Mouse (Mus musculus) frontal cortex, postnatal 36 days (tissue): Measurements from ENCODE around the gene Fut2.

Experiments used
- DNase-seq, 2 experiments: peaks; one replicate each; pipeline ENCODE4 v3.0.0; 2022; ENCODE audit warnings: low spot score in 2 of 2

Gene Fut2

DNA sequence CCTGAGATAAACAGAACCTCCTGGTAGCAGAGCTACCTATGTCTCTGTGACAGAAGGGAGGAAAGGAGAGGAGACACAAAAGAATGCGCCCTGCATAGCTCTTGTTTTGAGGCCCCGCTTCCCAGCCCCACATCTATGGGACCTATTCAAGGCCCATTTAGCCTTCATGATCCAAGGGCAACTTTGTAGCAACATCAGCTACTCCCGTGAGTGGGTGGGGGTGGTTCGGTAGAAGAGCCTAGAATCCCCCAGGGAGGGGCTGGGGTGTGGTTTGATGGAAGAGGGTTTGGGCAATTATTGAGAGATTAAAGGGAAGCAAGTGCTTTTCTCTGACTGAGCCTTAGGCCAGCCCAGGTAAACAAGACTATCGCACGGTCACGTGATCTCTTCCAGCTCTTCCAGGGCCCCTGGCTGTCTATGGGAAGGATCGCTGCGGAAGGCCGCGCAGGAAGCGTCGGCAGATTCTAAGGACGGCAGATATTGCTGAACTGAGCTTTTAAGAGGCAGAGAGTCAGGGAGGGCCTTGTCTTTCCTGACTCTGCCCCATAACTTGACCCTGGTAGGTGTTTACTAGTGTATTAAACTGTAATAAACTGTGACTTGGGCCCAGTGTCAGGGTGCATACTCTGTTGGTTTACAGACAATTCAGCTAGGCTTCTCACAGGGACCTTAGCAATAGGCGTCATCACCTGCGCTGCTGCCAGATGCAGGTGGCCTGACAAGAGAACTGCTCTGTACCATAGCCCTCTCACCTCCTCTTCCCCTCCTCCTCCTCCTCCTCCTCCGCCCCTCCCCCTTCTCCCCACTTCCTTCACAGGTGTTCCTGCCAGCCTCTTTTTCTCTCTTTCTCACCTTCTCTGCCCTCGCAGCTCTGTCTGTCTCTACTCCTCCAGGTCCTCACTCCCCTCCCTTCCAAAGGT is 67.0 kb downstream of the Fut2 start:
- no peak for DNase-seq
